Mouse (Mus musculus): ENCODE measurements around the gene Fis1. TPM values are rescaled to one million over a fixed set of nuclear protein-coding genes. Genes with fewer than 3 reads are reported as not detected.

Fis1 gene
- polyA plus RNA-seq, 1 experiment = 163 TPM

DNA sequence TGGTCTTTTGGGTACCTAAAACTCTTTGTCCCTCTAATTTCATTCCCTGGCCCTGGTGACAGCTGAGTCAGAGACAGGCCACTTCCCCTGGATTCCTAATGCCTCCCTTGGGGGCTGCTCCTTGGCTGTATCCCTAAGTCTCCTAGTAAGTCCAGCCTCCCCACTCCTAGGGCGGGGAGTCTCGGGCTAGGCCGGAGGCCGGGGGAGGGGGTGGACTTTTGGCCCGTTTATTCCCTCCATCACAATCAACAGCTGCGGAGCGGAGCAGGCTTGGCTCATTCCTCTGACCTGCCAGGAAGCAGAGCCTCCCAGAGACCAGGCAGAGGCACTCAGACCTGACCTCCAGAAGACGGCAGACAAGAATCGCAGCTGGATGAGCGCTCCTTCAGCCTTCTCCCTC, 14.5 kb downstream of the Fis1 start:
- DNase-seq (ENCODE audit: low read depth) = no peak

GRCm38 (mm10) chr5:136970703-136971102, 17.6 kb downstream of the Fis1 start:
- DNase-seq (ENCODE audit: low read depth) = no peak

- no peak for DNase-seq (ENCODE audit: low read depth)
Measured at GRCm38 (mm10) chr5:136973670-136974069, 20.6 kb downstream of the Fis1 start.

DNA sequence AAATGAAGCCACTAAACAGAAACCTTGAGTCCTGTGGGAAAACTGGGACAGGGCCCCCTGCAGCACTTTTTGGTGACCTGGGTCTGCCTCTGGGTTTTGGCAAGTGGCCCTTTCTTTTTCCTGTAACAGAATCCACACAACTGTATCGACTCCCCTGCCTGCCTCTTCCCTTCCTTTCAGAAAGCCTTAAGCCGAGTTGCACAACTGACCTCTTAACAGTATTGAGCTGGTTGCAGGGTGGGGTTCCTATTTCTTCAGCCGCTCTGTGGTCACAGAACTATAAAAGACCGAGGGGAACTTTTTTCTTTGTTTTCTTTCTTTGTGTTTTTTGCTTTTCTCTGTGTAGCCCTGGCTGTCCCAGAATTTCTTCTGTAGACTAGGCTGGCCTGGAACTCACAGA, 24.7 kb downstream of the Fis1 start:
- no peak for DNase-seq (ENCODE audit: low read depth)

GRCm38 (mm10) chr5:136979762-136980161, 26.7 kb downstream of the Fis1 start:
- DNase-seq (ENCODE audit: low read depth) = no peak

DNA sequence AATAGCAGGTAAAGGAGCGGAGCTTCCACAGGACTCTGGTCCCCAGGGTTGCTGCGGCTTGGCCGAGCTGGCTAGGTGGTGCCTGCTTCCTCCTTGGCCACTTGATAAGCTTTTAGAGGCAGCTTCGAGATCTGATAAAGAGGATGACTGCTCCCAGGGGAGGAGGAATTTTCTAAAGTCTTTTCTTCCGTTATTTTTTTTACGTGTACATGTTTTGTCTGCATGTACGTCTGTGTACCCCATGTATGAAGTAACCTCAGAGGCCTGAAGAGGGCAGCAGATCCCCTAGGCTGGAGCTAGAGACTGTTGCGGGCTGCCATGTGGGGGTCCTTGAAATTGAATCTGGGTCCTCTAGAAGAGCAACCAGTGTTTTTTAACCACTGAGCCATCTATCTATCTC, 27.9 kb downstream of the Fis1 start:
- DNase-seq (ENCODE audit: low read depth) = no peak

DNA sequence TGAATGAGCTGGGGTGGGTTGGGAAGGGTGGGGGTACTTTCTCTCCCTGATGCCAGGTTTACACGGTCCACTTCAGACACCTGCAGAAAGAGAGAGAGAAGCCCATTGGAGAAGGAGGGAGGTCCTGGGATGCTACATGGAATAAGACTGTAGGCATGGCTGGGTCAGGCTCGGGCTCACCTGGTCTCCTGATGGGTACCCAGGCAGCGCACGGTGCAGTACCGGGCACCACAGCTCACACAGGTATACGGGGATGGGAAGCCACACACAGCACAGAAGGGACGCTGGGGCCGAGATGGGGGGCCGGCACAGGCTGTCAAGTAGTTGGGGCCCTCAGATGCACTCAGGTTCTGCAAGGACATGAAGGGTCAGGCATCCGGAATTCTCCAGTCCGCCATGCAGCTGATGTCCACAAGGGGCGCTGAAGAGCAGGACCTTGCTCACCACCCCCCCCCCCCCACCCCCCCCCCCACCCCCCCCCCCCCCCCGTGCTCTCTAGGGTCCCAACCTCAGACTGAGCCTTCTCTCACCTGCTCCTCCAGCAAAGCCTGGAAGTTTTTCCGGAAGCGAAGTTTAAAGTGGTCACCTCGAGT, 29.4 kb downstream of the Fis1 start:
- DNase-seq (ENCODE audit: low read depth) = no peak

DNA sequence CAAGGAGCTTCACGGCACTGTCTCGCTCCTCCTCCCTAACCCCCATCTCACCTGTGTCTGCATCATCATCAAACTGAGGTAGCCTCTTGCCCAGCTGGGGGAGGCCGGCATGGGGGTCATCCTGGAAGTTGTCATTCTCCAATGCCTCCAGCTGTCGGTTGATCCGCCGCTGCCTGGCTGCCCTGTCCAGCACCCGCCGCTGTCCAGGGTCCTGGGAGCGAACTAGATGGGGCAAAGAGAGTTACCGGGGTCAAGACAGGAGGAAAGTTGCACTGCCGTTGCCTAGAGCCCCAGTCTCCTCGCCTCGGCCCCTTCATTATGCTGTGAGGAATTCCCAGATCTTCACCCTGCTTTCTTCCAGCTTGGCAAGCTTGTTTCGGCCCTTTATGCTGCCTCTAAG, 31.8 kb downstream of the Fis1 start:
- DNase-seq (ENCODE audit: low read depth) = no peak

DNA sequence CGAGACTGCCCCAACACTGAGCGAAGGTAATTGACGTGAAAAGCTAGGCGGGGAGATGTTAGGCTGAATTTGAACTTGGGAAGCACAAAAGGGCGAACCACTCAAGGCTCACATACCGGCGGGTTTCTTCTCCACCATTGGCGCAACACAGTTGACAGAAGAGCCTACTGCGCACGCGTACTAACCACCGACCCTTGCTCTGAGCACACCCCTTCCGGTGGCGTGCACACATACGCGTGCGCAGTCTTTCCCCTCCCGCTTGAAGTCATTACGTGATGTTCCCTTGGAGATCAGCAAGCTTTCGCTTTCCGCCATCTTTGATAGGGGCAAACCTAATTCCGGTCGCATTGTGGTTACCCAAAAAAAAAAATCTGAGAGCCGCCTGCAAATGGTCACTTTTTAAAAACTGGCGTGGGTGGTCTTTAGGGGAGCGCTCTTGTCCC, 33.6 kb downstream of the Fis1 start, which contains the start of gene Plod3:
Plod3 (plus strand) TSS at position 325 of the 443 bp plus-strand sequence.
- peak; percentile 85 for DNase-seq (ENCODE audit: low read depth)

DNA sequence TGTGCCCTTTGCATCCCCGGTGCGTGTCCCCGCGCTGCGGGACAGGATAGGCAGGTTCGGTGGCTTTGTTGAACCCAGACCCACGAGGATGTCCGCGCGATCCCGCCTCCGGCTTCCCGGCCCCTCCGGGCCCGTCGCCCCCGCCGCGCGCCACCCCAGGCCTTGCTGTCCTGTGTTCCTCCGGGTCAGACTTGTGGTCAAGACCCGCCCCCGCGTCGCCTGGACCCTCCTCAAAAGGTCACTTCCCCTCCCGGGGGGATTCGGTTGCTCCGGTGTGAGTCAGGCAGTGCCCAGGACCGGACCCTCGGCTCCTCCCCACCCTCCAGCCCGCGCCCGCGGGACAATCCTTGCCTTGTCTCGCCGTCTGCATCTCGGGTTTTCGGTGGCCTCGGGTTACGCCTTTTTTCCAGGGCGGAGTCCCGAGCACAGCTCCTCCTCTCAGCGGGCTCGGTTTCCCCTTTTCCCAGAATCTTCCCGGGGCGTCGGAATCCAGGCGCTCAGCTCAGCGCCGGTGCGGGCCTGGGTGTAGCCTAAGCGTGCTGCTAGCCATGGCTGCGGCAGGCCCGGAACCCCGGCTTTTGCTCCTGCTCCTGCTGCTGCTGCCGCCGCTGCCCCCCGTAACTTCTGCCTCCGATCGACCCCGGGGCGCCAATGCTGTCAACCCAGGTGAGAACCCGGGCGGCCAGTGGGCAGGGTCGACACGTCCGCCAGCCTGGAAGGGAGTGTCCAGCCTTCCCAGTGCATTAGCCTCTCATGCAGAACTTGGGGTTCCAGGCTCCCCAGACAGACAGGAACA, 34.3 kb downstream of the Fis1 start:
- no peak for DNase-seq (ENCODE audit: low read depth)

DNA sequence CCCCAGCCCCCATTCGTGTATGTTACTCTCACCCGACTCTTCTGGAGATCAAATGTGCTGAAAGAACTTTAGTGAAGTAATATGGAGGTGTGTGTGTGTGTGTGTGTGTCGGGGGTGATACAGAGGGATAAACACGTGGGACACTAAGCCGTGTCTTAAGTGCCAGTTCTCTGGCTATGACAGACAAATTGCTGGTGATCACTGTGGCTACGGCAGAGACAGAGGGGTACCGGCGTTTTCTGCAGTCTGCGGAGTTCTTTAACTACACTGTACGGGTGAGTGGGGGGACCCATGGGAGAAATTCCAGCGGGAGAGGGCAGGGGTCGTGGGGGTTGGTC, 34.8 kb downstream of the Fis1 start, which contains the start of gene Znhit1:
Znhit1 (minus strand) TSS at position 88 of the 338 bp plus-strand sequence.
- no peak for DNase-seq (ENCODE audit: low read depth)

DNA sequence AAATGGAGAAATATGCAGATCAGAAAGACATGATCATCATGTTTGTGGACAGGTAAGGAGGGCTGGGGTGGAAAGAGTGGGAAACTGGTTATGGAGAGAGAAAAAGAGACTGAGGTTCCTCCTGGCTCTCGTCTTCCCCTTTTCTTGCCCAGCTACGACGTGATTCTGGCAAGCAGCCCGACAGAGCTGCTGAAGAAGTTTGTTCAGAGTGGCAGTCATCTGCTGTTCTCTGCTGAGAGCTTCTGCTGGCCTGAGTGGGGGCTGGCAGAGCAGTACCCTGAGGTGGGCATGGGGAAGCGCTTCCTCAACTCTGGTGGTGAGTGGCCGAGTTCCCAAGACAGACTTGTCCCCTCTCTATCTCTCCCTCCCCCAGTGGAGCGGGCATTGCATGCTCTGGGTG, 35.3 kb downstream of the Fis1 start:
- DNase-seq (ENCODE audit: low read depth) = no peak

GRCm38 (mm10) chr5:136989801-136990200, 36.7 kb downstream of the Fis1 start:
- no peak for DNase-seq (ENCODE audit: low read depth)

GRCm38 (mm10) chr5:136999449-136999848, 46.4 kb downstream of the Fis1 start:
- DNase-seq (ENCODE audit: low read depth) = no peak

DNA sequence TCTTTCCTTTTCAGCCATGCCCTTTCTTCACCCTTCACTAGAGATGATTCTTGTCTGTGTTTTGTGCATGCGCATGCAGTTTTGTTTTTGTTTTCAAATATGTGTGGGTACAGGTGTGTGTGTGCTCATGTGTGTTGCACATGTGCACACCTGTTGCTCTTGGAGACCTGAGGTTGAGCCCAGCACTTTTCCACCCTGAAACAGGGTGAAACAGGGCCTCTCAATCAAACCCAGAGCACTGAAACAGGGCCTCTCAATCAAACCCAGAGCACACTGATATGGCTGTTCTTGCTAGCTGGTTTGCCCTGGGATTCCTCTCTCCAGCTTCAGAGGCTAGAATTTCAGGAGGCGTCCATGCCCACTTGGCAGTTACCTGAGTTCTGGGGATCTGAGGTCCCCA, 47.5 kb downstream of the Fis1 start:
- no peak for DNase-seq (ENCODE audit: low read depth)

GRCm38 (mm10) chr5:137007276-137007675, 54.2 kb downstream of the Fis1 start:
- DNase-seq (ENCODE audit: low read depth) = no peak

DNA sequence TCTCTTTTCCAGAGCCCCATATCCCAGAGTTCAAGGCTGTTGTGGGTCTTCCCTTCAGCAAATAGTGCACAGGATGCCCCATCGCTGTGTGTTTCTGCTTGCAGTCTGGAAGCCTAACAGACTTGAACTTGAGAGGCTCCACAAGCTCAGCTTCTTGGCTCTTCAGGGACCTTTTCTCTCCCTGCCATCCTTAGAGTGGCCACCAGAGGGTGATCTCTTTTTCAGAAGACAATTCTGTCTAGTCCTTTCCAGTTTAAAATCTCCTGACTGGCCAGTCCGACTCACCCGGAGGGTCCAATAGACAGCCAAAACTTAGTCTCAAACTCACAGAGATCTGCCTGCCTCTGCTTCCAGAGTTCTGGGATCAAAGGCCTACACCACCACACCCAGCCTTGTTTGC, 56.9 kb downstream of the Fis1 start:
- DNase-seq (ENCODE audit: low read depth) = no peak

DNA sequence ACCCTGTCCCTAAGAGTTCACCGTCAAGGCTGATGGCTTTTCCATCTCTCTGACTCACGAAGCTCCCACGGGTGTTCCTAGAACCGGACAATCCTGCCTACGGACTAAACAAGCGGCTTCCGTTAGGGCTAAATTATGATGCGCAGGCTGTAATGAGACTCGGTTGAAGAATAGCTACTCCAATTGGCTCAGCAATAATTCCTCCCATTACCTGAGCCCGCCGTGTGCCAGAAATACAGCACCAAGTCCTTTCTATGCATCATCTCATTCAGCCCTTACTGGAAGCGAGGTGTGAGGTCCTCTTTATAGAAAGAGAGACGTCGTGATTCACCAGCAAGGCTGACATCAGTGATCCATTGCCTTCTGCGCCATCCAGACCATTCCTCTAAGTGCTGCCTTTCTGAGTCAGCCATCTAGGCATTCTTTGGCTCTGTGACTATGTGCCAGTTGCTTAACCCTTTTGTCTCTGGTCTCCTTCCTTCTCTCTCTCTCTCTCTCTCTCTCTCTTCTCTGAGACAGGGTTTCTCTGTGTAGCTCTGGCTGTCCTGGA, 59.4 kb downstream of the Fis1 start:
- no peak for DNase-seq (ENCODE audit: low read depth)

Other genes with a start within 250 kb of the Fis1 start
- gene Col26a1, start 70.1 kb upstream of the Fis1 start, polyA plus RNA-seq (2012; rRNA removed) = 1.1 and 1.3 TPM in 2 replicates
- 16.9 and 21.2 TPM in 2 replicates for gene Ift22, start 45.1 kb upstream of the Fis1 start, polyA plus RNA-seq (2012; rRNA removed)
- 24.6 and 37.4 TPM in 2 replicates for gene Cldn15, start 13.3 kb downstream of the Fis1 start, polyA plus RNA-seq (2012; rRNA removed)
- gene Plod3, start 33.7 kb downstream of the Fis1 start, polyA plus RNA-seq (2012; rRNA removed) = 66.5 and 85.1 TPM in 2 replicates
- 52.4 and 52.9 TPM in 2 replicates for gene Znhit1, start 34.7 kb downstream of the Fis1 start, polyA plus RNA-seq (2012; rRNA removed)
- gene Vgf, start 73.1 kb downstream of the Fis1 start, polyA plus RNA-seq (2012; rRNA removed) = not detected in 2 replicates
- gene Ap1s1, start 92.9 kb downstream of the Fis1 start, polyA plus RNA-seq (2012; rRNA removed) = 43.7 and 60.2 TPM in 2 replicates
- gene Serpine1, start 119.0 kb downstream of the Fis1 start, polyA plus RNA-seq (2012; rRNA removed) = 6.6 and 9.2 TPM in 2 replicates
- 7.2 and 12.7 TPM in 2 replicates for gene Trim56, start 162.9 kb downstream of the Fis1 start, polyA plus RNA-seq (2012; rRNA removed)
- gene Muc3, start 196.0 kb downstream of the Fis1 start, polyA plus RNA-seq (2012; rRNA removed) = 0.23 TPM in 1 of 2 replicates, not detected in the other